Mouse (Mus musculus) liver, adult 2 months (tissue): ENCODE measurements around the gene Tnik. TPM values are rescaled to one million over a fixed set of nuclear protein-coding genes. Genes with fewer than 3 reads are reported as not detected.

Experiments used
- DNase-seq: peaks from one replicate; pipeline ENCODE4 v3.0.0-alpha.2; 2011; ENCODE audit warnings: low read depth, low spot score; ENCODE audit errors: extremely low read depth
- H3K27ac ChIP-seq: fragments of 200-500 bp; replicated peaks from 2 replicates; pipeline ENCODE4 v1.5.1; 2012; ENCODE audit warnings: low read depth, mild to moderate bottlenecking, control low read depth, inconsistent platforms, low read length; ENCODE audit not compliant: insufficient read depth
- H3K27me3 ChIP-seq: fragments of 200-500 bp; 2 replicates; pipeline ENCODE4 v1.6.1; 2012; ENCODE audit warnings: mild to moderate bottlenecking, moderate library complexity, low read length, inconsistent platforms; ENCODE audit not compliant: control insufficient read depth, insufficient read depth
- H3K36me3 ChIP-seq: fragments of 200-500 bp; 2 replicates; pipeline ENCODE4 v1.6.1; 2012; ENCODE audit warnings: low read length, inconsistent platforms; ENCODE audit not compliant: control insufficient read depth, insufficient read depth
- H3K4me1 ChIP-seq: fragments of 200-500 bp; 2 replicates; pipeline ENCODE4 v1.6.1; 2011; ENCODE audit warnings: low read length; ENCODE audit not compliant: control insufficient read depth, insufficient read depth
- H3K4me3 ChIP-seq: fragments of 200-500 bp; 2 replicates; pipeline ENCODE4 v1.5.1; 2011; ENCODE audit warnings: low read depth, mild to moderate bottlenecking, control low read depth, low read length, moderate library complexity; ENCODE audit not compliant: insufficient read depth
- H3K79me2 ChIP-seq: fragments of 200-500 bp; 2 replicates; pipeline ENCODE4 v1.6.1; 2012; ENCODE audit warnings: inconsistent platforms, mild to moderate bottlenecking, low read length, moderate library complexity; ENCODE audit not compliant: control insufficient read depth, insufficient read depth
- H3K9ac ChIP-seq: fragments of 200-500 bp; 2 replicates; pipeline ENCODE4 v1.6.1; 2012; ENCODE audit warnings: low read depth, mild to moderate bottlenecking, control low read depth, inconsistent platforms, low read length
- CTCF ChIP-seq: fragments of 200-500 bp; IDR thresholded peaks from 2 replicates; pipeline ENCODE4 v1.5.1; 2011; ENCODE audit warnings: low read depth, low read length, control low read depth
- POLR2A ChIP-seq: fragments of 200-500 bp; IDR thresholded peaks from 2 replicates; pipeline ENCODE4 v1.6.1; 2011; ENCODE audit warnings: low read length, control low read depth; ENCODE audit not compliant: insufficient read depth; ENCODE audit errors: extremely low read depth
- WGBS: fragments of 180-500 bp; shearing (Covaris S2); methylation state at CpG from one replicate; pipeline ENCODE4 v1.1.7; 2018; 5-methylcytosine and 5-hydroxymethylcytosine counted together
- polyA plus RNA-seq: library from polyadenylated mRNA; depleted of rRNA; stranded (reverse); fragments of >200 nt; gene quantifications from 2 replicates; pipeline ENCODE4 v1.2.3, GENCODE M21; 2012
- total RNA-seq: library from RNA; depleted of rRNA; stranded (reverse); fragments of >200 nt; gene quantifications from 2 replicates; pipeline ENCODE4 v1.2.3, GENCODE M21; 2014

Gene Tnik
- total and polyA plus RNA-seq, 2 experiments: 1.2 to 2.8 TPM

- Histone ChIP-seq H3K79me2 (no peaks in the 10 kb centered on the region), H3K9ac (no peak overlapping the region), H3K4me3 (no peak overlapping the region), H3K4me1 (no peaks in the 10 kb centered on the region), H3K27ac (no peak overlapping the region), H3K27me3 (no peaks in the 10 kb centered on the region), H3K36me3 (no peaks in the 10 kb centered on the region)
- DNase-seq: peak; percentile 12
- 74% methylated on average over 2 of the region's 2 CpGs for WGBS
- no peak for TF ChIP-seq POLR2A
- no peak for TF ChIP-seq CTCF
These were observed 263.7 kb downstream of the Tnik start for GRCm38 (mm10) chr3:28526671-28527070.

- 94% methylated on average over 4 of the region's 4 CpGs for WGBS
- no peak overlapping the region for H3K27ac ChIP-seq
- DNase-seq: no peak
These were observed 264.2 kb downstream of the Tnik start for GRCm38 (mm10) chr3:28527231-28527630.

GRCm38 (mm10) chr3:28529548-28529947 is 266.5 kb downstream of the Tnik start:
- no peaks in the 10 kb centered on the region for H3K79me2 ChIP-seq
- H3K9ac ChIP-seq: no peak overlapping the region
- H3K36me3 ChIP-seq: no peaks in the 10 kb centered on the region
- no peak overlapping the region for H3K4me3 ChIP-seq
- no peaks in the 10 kb centered on the region for H3K27me3 ChIP-seq
- no peak overlapping the region for H3K27ac ChIP-seq
- no peaks in the 10 kb centered on the region for H3K4me1 ChIP-seq
- TF ChIP-seq POLR2A (no peak), CTCF (no peak)
- DNase-seq: no peak
- WGBS: 96% methylated on average over 4 of the region's 4 CpGs

More at GRCm38 (mm10) chr3:28527231-28527630, 264.2 kb downstream of the Tnik start:
- H3K27me3 ChIP-seq: no peaks in the 10 kb centered on the region
- H3K4me3 ChIP-seq: no peak overlapping the region
- no peaks in the 10 kb centered on the region for H3K79me2 ChIP-seq
- H3K4me1 ChIP-seq: no peaks in the 10 kb centered on the region
- H3K9ac ChIP-seq: no peak overlapping the region
- TF ChIP-seq CTCF (no peak), POLR2A (no peak)
- no peaks in the 10 kb centered on the region for H3K36me3 ChIP-seq

GRCm38 (mm10) chr3:28531294-28531956 is 268.4 kb downstream of the Tnik start:
- Histone ChIP-seq H3K27me3 (no peaks in the 10 kb centered on the region), H3K36me3 (no peaks in the 10 kb centered on the region), H3K9ac (no peak overlapping the region), H3K27ac (no peak overlapping the region), H3K4me1 (no peaks in the 10 kb centered on the region), H3K79me2 (no peaks in the 10 kb centered on the region), H3K4me3 (no peak overlapping the region)
- no peak for DNase-seq
- WGBS: 77% methylated on average over 15 of the region's 15 CpGs
- TF ChIP-seq CTCF: no peak
- TF ChIP-seq POLR2A: no peak

GRCm38 (mm10) chr3:28532666-28533065 is 269.7 kb downstream of the Tnik start:
- no peaks in the 10 kb centered on the region for H3K36me3 ChIP-seq
- DNase-seq: no peak
- no peak overlapping the region for H3K9ac ChIP-seq
- H3K4me3 ChIP-seq: no peak overlapping the region
- WGBS: 96% methylated on average over 7 of the region's 7 CpGs
- TF ChIP-seq CTCF: no peak
- no peak overlapping the region for H3K27ac ChIP-seq
- H3K79me2 ChIP-seq: no peaks in the 10 kb centered on the region
- no peaks in the 10 kb centered on the region for H3K4me1 ChIP-seq
- H3K27me3 ChIP-seq: no peaks in the 10 kb centered on the region

- no peak overlapping the region for H3K27ac ChIP-seq
- H3K4me1 ChIP-seq: no peaks in the 10 kb centered on the region
- H3K36me3 ChIP-seq: no peaks in the 10 kb centered on the region
- 72% methylated on average over 5 of the region's 5 CpGs for WGBS
- no peaks in the 10 kb centered on the region for H3K79me2 ChIP-seq
- no peak overlapping the region for H3K4me3 ChIP-seq
- TF ChIP-seq POLR2A (no peak), CTCF (no peak)
- H3K27me3 ChIP-seq: no peaks in the 10 kb centered on the region
- H3K9ac ChIP-seq: no peak overlapping the region
- DNase-seq: no peak
These were observed 277.1 kb downstream of the Tnik start for GRCm38 (mm10) chr3:28540121-28540520.
